Mouse (Mus musculus) cerebellum, adult 2 months (tissue): ENCODE measurements around the gene Ube4b. TPM values are rescaled to one million over a fixed set of nuclear protein-coding genes. Genes with fewer than 3 reads are reported as not detected.

ENCODE experiments used
- DNase-seq, 2 experiments: peaks; one replicate each; pipeline ENCODE4 v3.0.0; 2021
- H3K27ac ChIP-seq: fragments of 200-500 bp; 2 replicates; pipeline ENCODE4 v1.5.1; 2012; ENCODE audit warnings: low read length, control low read depth, inconsistent platforms; ENCODE audit not compliant: insufficient read depth
- H3K27me3 ChIP-seq: fragments of 200-500 bp; 2 replicates; pipeline ENCODE4 v1.6.1; 2012; ENCODE audit warnings: inconsistent platforms, mild to moderate bottlenecking, low read length, moderate library complexity; ENCODE audit not compliant: control insufficient read depth, insufficient read depth
- H3K4me1 ChIP-seq: fragments of 200-500 bp; 2 replicates; pipeline ENCODE4 v1.6.1; 2011; ENCODE audit warnings: low read length; ENCODE audit not compliant: control insufficient read depth, insufficient read depth
- H3K4me3 ChIP-seq: fragments of 200-500 bp; replicated peaks from 2 replicates; pipeline ENCODE3; 2011; ENCODE audit warnings: mild to moderate bottlenecking, low read depth, low read length, control low read depth; ENCODE audit not compliant: insufficient read depth
- CTCF ChIP-seq: fragments of 200-500 bp; IDR thresholded peaks from 2 replicates; pipeline ENCODE4 v1.5.1; 2011; ENCODE audit warnings: low read depth, mild to moderate bottlenecking, control low read depth, low read length, moderate library complexity, borderline replicate concordance; ENCODE audit not compliant: insufficient read depth
- POLR2A ChIP-seq: fragments of 200-500 bp; IDR thresholded peaks from 2 replicates; pipeline ENCODE4 v1.6.1; 2011; ENCODE audit warnings: low read length, control low read depth, borderline replicate concordance; ENCODE audit not compliant: insufficient read depth
- WGBS: fragments of 180-500 bp; shearing (Covaris S2); methylation state at CpG from one replicate; pipeline ENCODE4 v1.1.7; 2018; 5-methylcytosine and 5-hydroxymethylcytosine counted together
- polyA plus RNA-seq: library from polyadenylated mRNA; depleted of rRNA; stranded (reverse); fragments of >200 nt; gene quantifications from 2 replicates; pipeline ENCODE4 v1.2.3, GENCODE M21; 2012

Gene Ube4b
- polyA plus RNA-seq, 1 experiment = 132 TPM

DNA sequence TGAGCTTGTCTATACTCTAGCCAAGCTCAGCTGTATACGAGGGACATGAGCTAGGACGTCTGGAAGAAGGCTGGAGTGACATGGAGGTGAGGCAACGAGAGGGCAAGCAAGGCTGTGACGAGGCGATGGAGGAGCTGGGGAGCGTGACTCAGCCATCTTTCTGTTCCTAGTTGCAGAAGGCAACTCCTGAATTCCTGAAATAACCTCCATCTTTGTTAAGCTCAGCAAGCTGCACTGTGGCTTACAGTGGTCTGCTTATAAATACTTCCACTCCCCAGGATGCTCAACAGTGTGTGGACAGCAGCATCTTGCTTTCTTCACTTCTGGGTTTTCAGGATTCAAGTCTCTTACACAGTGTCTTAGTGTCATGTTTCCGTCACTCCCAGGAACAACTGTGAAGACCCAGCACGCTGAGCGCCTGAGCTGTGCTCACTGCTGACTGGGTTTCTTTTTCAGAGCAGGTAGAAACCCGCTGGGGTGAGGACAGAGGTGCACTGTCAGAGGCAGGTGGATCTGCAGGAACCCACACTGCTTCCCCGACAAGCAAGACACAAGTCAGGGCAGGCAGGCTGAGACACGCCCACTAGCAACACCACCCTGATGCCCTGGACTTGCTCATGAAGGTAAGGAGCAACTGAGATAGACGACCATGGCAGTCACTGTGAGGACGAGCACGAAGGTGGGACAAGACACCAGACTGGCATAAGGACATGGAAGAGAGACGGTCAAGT, 20.7 kb downstream of the Ube4b start:
- Histone ChIP-seq H3K27me3 (no peaks in the 10 kb centered on the region), H3K27ac (no peak overlapping the region), H3K4me1 (peaks cover 33% of the 10 kb centered on the region), H3K4me3 (no peak overlapping the region)
- 70% methylated on average over 16 of the region's 16 CpGs for WGBS
- no peak for TF ChIP-seq POLR2A
- TF ChIP-seq CTCF = no peak
- no peak for DNase-seq

DNA sequence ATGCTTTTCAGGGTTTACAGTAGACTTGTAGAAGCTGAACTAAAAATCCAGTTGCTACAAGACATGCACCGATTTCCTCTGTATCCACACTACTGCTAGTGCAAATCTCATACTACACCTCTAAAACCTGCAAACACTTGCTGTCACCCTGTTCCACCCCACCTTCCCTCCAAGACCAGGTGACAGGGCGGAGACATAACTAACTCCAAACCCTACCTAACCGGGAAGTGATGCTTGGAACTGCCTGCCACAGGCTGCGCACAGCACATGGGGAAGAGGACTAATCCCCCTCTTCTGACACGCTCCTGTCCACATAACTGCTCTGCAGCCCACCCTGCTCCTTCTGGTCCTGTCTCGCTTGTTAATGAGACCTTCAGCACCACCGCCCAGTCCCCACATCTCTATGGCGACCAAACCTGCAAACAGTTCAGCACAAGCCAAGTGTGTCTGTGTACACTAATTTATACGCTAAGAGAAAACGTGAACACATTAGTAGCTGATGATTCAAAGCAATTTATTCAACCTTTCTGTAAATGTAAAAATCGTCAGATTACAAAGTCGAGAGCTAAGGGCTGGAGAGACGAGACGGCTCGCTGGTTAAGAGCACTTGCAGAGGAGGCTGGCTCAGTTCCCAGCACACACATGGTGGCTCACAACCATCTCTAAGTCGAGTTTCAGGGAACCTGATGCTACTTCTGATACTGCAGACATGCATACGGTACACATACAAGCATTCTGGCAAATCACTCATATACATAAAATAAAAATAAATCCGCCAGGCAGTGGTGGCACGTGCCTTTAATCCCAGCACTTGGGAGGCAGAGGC, 21.7 kb downstream of the Ube4b start:
- TF ChIP-seq POLR2A = no peak
- no peak for TF ChIP-seq CTCF
- 35% methylated on average over 19 of the region's 19 CpGs for WGBS

GRCm38 (mm10) chr4:149403037-149403436, 23.5 kb downstream of the Ube4b start:
- no peak overlapping the region for H3K27ac ChIP-seq
- TF ChIP-seq CTCF = no peak
- TF ChIP-seq POLR2A = no peak
- no peaks in the 10 kb centered on the region for H3K27me3 ChIP-seq
- WGBS = 65% methylated on average over 6 of the region's 6 CpGs
- DNase-seq = no peak
- no peak overlapping the region for H3K4me3 ChIP-seq
- peaks cover 46% of the 10 kb centered on the region for H3K4me1 ChIP-seq

More for the DNA sequence above, 21.7 kb downstream of the Ube4b start:
- H3K4me1 ChIP-seq = peaks cover 36% of the 10 kb centered on the region
- no peak overlapping the region for H3K27ac ChIP-seq
- H3K4me3 ChIP-seq = no peak overlapping the region
- DNase-seq = peak; percentile 44 to 45
- H3K27me3 ChIP-seq = no peaks in the 10 kb centered on the region

DNA sequence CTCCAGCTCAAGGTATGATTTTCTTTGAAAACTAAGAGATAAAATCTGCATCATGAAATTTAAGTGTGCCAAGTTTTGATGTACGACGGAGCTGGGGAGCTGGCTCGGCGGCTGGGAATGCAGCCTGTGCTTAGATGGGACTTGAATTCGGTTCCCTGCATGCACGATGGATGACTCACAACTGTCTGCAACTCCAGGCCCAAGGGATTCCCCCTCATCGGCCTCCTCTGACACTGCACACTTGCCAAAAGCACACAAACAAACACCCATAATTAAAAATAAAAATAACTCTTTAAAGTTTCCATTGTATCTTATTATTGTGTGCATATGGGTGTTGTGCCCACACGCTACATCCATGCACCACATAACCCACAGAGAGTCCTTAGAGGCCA, 25.0 kb downstream of the Ube4b start:
- DNase-seq = peak in 1 of 2 experiments; percentile 41
- H3K27me3 ChIP-seq = no peaks in the 10 kb centered on the region
- 16% methylated on average over 8 of the region's 8 CpGs for WGBS

GRCm38 (mm10) chr4:149400878-149401590, 25.5 kb downstream of the Ube4b start:
- 30% methylated on average over 12 of the region's 12 CpGs for WGBS

More for the DNA sequence above, 25.0 kb downstream of the Ube4b start:
- Histone ChIP-seq H3K4me3 (no peak overlapping the region), H3K27ac (no peak overlapping the region), H3K4me1 (peaks cover 51% of the 10 kb centered on the region)
- TF ChIP-seq CTCF = no peak
- TF ChIP-seq POLR2A = no peak

GRCm38 (mm10) chr4:149399331-149399910, 27.1 kb downstream of the Ube4b start:
- Histone ChIP-seq H3K27me3 (no peaks in the 10 kb centered on the region), H3K27ac (no peak overlapping the region), H3K4me3 (no peak overlapping the region), H3K4me1 (peaks cover 51% of the 10 kb centered on the region)
- 65% methylated on average over 4 of the region's 4 CpGs for WGBS
- no peak for DNase-seq
- TF ChIP-seq POLR2A (no peak), CTCF (no peak)

More at GRCm38 (mm10) chr4:149400878-149401590, 25.5 kb downstream of the Ube4b start:
- H3K27ac ChIP-seq = peak overlapping the region; percentile 11; the same call in 1 of the 2 replicates
- no peak overlapping the region for H3K4me3 ChIP-seq
- H3K27me3 ChIP-seq = no peaks in the 10 kb centered on the region
- peak; percentile 60 to 75 for DNase-seq
- TF ChIP-seq CTCF (no peak), POLR2A (no peak)
- peaks cover 50% of the 10 kb centered on the region for H3K4me1 ChIP-seq

DNA sequence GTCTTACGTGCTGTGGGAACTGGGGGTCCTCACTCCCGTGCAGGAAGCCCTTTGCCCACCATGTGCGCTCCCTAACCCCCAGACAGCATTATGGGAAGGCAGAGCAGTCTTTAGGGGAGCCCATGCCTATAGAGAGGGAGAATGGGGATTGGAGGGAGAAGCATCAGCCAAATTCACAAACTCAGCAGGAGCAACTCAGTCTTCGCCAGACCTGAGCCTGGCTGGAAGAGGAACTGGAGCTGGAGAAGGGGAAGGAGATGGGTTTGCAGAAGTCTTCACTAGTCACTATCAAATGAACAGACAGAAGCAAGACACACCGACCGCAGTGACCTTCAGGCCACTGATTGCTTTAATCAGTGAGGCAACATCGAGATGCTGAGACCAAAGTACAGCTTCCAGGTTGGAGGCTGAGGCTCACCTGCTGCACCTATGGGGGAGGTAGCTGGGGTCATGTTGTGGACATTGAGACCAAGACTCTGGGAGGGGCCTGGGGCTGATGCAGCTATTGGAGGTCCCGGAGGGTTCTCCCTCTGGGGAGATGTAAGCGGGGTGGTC, 28.3 kb downstream of the Ube4b start:
- TF ChIP-seq CTCF (no peak), POLR2A (no peak)
- 84% methylated on average over 9 of the region's 9 CpGs for WGBS
- Histone ChIP-seq H3K27me3 (no peaks in the 10 kb centered on the region), H3K4me1 (peaks cover 54% of the 10 kb centered on the region), H3K4me3 (no peak overlapping the region), H3K27ac (no peak overlapping the region)
- DNase-seq = no peak
